Mouse (Mus musculus) erythroblast, embryonic 14.5 days (primary cell): ENCODE data around the gene Paqr5. TPM values are rescaled to one million over a fixed set of nuclear protein-coding genes. Genes with fewer than 3 reads are reported as not detected.

Experiments
- H3K27me3 ChIP-seq: 2 replicates; pipeline ENCODE4 v1.6.1; 2012; ENCODE audit warnings: inconsistent platforms; ENCODE audit not compliant: control insufficient read depth
- H3K36me3 ChIP-seq: 2 replicates; pipeline ENCODE4 v1.6.1; 2012; ENCODE audit warnings: mild to moderate bottlenecking, inconsistent platforms; ENCODE audit not compliant: control insufficient read depth
- H3K4me1 ChIP-seq: 2 replicates; pipeline ENCODE4 v1.6.1; 2012; ENCODE audit warnings: inconsistent platforms; ENCODE audit not compliant: control insufficient read depth
- H3K4me3 ChIP-seq: replicated peaks from 2 replicates; pipeline ENCODE3; 2012; ENCODE audit warnings: moderate library complexity, mild to moderate bottlenecking, inconsistent platforms
- H3K9me3 ChIP-seq: 2 replicates; pipeline ENCODE4 v1.6.1; 2012; ENCODE audit warnings: low read length, inconsistent platforms, mixed read lengths; ENCODE audit not compliant: control insufficient read depth
- GATA1 ChIP-seq: IDR thresholded peaks from 2 replicates; pipeline ENCODE4 v1.6.1; 2012; ENCODE audit warnings: low read length, inconsistent platforms, mixed read lengths
- TAL1 ChIP-seq: IDR thresholded peaks from 3 replicates; pipeline ENCODE4 v1.6.1; 2012; ENCODE audit warnings: low read length, inconsistent platforms, mixed read lengths
- polyA plus RNA-seq: library from polyadenylated mRNA; stranded (reverse); fragments of >175 nt; gene quantifications from 2 replicates; pipeline ENCODE4 v1.2.3, GENCODE M21; 2012

The Paqr5 gene
- polyA plus RNA-seq, 1 experiment = not detected

GRCm38 (mm10) chr9:61908832-61909407, 117.7 kb downstream of the Paqr5 start:
- Histone ChIP-seq H3K36me3 (peaks cover 44% of the 10 kb centered on the region), H3K4me3 (no peak overlapping the region), H3K9me3 (no peaks in the 10 kb centered on the region), H3K27me3 (no peaks in the 10 kb centered on the region), H3K4me1 (peaks cover 53% of the 10 kb centered on the region)
- no peak for TF ChIP-seq TAL1
- TF ChIP-seq GATA1 = no peak

DNA sequence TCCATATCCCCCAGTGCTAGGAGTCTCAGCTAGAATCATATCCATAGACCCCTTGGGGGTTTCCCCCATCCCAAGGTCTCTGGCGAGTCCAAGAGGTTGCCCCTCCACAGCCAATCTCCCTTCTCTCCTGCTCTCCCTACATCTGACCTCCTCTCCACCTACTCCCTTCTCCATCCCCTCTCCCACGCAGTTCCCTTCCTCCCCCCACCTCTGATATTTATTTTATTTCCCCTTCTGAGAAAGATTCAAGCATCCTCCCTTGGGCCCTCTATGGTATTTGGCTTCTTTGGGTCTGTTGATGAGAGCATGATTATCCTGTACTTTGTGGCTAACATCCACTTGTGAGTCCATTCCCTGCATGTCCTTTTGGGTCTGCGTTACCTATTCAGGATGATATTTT, 118.3 kb downstream of the Paqr5 start:
- peaks cover 47% of the 10 kb centered on the region for H3K4me1 ChIP-seq
- no peak overlapping the region for H3K4me3 ChIP-seq
- peaks cover 39% of the 10 kb centered on the region for H3K36me3 ChIP-seq
- no peaks in the 10 kb centered on the region for H3K9me3 ChIP-seq
- TF ChIP-seq TAL1 (no peak), GATA1 (no peak)
- H3K27me3 ChIP-seq = no peaks in the 10 kb centered on the region

- no peaks in the 10 kb centered on the region for H3K27me3 ChIP-seq
- peaks cover 33% of the 10 kb centered on the region for H3K36me3 ChIP-seq
- TF ChIP-seq TAL1 = no peak
- no peak for TF ChIP-seq GATA1
- no peak overlapping the region for H3K4me3 ChIP-seq
- no peaks in the 10 kb centered on the region for H3K9me3 ChIP-seq
- peaks cover 41% of the 10 kb centered on the region for H3K4me1 ChIP-seq
These were observed 118.9 kb downstream of the Paqr5 start for GRCm38 (mm10) chr9:61907621-61908295.

GRCm38 (mm10) chr9:61906912-61907311, 119.7 kb downstream of the Paqr5 start:
- TF ChIP-seq GATA1 = no peak
- no peak for TF ChIP-seq TAL1
- Histone ChIP-seq H3K36me3 (peaks cover 25% of the 10 kb centered on the region), H3K9me3 (no peaks in the 10 kb centered on the region), H3K27me3 (peaks cover under 1% of the 10 kb centered on the region; the same call in 1 of the 2 replicates), H3K4me3 (no peak overlapping the region), H3K4me1 (peaks cover 32% of the 10 kb centered on the region)

- H3K4me1 ChIP-seq = peaks cover 20% of the 10 kb centered on the region
- H3K9me3 ChIP-seq = no peaks in the 10 kb centered on the region
- TF ChIP-seq GATA1 (no peak), TAL1 (no peak)
- H3K36me3 ChIP-seq = peaks cover 11% of the 10 kb centered on the region
- no peak overlapping the region for H3K4me3 ChIP-seq
- peaks cover 7% of the 10 kb centered on the region for H3K27me3 ChIP-seq
These were observed 121.1 kb downstream of the Paqr5 start for GRCm38 (mm10) chr9:61905576-61905975.

GRCm38 (mm10) chr9:61904201-61904600, 122.5 kb downstream of the Paqr5 start:
- Histone ChIP-seq H3K9me3 (no peaks in the 10 kb centered on the region), H3K4me3 (no peak overlapping the region), H3K4me1 (peaks cover 18% of the 10 kb centered on the region), H3K27me3 (peaks cover 17% of the 10 kb centered on the region), H3K36me3 (peaks cover 5% of the 10 kb centered on the region)
- TF ChIP-seq GATA1 (no peak), TAL1 (no peak)

Other genes starting within 250 kb of the Paqr5 start
- 3,562 and 4,475 TPM in 2 replicates for gene Rplp1, start 112.3 kb downstream of the Paqr5 start, polyA plus RNA-seq
- gene Kif23, start 80.1 kb downstream of the Paqr5 start, polyA plus RNA-seq = 4.3 and 6.1 TPM in 2 replicates
- 0.01 TPM in 1 of 2 replicates, not detected in the other for gene Glce, start 95.8 kb upstream of the Paqr5 start, polyA plus RNA-seq